Mouse (Mus musculus): ENCODE data around the gene P3h3.
"Not testable (repeated sequence)": the region's sequence is repeated elsewhere in the genome, so short reads cannot be mapped to it uniquely, and the experiment has no call there.

The P3h3 gene

DNA sequence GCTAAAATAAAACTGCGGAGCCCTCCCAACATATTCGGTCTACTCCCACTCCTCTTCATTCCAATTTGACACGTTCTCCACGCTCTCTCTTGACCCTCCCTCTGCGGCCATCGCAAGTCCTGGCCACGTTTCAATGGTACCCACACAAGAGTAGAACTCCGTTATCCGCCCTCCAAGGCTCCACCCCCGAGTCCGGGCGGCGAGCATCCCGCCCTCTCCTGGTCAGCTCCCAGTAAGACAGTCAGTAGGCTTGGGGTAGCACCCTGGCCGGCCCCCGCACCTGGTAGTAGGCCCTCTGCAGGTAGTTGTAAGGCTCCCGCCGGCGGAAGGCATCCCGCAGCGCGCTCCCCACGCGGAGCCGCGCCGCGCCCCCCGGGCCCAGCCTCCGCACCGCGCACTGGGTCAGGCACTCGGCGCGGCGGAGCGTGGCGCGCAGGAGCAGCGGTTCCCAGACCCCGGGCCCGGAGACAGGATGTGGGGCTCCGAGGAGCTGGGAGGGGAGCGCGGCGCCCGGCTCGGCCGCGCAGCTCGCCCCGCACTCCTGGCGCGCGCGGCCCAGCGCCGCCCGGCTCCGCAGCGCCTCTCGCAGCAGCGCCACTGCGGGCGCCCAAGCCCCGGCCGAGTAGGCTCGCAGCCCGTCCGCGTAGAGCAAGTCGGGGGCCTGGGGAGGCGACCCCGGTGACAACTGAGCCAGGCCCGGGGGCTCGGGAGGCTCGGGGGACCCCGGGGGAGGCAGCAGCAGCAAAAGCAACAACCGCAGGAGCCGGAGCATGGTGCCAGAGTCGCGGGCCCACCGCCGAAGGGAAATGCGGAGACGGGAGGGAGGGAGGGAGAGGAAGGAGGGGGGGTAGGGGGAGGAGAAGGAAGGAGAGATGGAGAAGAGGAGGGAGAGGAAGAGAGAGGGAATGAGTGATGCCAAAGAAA lies at the start of gene P3h3:
P3h3 (minus strand) TSS at position 837 of the 924 bp plus-strand sequence.
- peak; percentile 88 for DNase-seq

DNA sequence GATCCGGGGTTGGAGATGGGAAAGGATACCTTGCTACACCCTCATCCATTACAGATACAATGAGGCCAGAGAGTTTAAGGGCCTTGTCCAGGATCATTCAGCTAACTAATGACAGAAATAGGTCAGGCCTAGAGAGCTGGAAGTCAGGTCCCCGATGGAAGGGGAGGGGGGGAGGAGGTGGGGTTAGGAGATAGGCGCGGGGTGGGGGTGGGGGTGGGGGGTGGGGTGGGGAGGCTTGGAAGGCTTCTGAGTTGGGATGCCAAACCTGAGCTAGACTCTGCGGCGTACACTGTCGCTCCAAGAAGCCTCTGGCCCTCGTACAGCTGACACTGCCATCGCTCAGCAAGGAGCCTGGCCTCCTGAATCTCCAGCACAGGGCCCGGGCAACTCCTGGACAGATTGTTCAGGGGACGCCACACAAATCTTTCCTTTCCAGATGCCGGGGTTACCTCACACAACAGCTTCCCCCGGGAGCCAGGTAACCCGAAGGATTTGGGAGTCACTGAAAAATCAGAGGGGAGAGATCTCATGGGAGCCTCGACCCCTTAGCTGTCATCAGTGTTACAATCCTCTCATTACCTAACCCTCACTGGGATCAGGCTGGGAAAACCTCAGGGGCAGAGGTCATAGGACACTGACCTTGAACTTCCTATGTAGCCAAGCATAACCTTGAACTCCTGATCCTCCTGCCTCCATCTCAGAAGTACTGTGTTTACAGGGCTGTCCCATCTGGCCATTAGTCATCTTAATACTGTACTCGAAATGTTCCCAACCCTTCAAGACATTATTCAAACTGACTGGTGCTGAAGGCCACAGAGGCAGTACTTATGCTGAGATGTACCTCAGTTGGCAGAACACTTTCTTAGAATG lies 47.7 kb upstream of the P3h3 start:
- peak; percentile 27 for DNase-seq

DNA sequence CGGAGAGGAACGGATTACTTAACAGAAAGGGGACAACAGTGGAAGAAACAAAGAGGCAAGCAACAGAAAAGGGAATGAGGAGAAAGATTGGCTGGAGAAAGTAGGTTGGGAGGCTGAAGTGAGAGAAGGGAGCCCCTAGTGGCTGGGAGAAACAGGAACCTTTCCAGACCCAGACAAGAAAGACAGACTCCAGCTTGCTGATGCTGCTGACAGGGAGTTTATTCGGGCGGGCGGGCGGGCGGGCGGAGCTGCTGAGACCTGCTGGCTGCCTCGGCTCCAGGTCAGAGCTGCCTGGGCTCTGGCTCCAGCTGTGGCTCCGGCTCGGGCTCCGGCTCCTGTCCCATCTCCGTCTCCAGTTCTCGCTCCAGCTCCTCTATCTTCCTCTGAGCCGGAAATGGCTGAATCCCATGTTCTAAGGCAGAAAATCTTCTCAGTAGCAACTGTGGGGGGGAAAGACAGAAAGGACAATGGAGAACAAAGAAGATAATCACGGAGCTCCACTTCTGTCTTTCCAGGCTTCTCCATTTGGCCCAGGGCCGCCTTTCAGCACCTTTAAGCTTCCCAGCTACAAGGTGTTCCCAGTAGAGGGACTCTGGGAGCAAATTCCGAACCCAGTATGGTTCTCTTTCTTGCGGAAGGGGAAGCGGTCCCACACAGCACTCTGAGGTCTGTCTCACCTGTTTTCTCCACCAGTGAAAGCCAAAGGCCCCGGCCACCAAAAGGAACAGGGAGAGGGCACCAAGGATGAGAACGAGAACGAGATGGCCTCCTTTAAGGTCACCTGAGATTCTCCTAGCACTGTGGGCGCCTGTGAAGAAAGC lies 46.8 kb upstream of the P3h3 start:
- peak; percentile 83 for DNase-seq

DNA sequence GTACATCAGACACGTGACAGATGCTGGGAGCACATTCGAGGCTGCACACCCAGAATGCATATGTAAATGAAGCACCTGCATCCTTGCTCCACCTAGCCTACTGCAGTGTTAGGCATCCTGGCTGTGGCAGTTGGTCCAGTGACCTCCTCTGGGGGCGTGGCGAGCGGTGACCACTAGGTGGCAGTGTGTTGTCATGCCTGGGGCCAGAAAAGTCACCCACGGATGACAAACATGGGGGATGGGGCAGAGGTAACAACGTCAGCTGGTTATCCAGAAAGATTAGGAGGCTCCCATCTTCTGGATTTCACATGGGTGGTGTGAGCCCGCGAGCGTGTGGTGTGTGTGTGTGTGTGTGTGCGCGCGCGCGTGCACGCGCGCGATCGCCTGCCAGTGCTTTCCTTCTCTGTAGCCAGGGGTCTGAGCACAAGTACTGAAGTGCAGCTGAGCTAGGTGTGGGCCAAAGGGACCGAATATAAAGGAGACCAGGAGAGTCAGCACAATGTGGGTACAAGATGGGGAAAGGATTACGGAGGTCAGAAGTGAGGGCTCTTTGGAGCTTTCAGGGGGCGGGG lies 46.1 kb upstream of the P3h3 start:
- DNase-seq = peak; percentile 98

DNA sequence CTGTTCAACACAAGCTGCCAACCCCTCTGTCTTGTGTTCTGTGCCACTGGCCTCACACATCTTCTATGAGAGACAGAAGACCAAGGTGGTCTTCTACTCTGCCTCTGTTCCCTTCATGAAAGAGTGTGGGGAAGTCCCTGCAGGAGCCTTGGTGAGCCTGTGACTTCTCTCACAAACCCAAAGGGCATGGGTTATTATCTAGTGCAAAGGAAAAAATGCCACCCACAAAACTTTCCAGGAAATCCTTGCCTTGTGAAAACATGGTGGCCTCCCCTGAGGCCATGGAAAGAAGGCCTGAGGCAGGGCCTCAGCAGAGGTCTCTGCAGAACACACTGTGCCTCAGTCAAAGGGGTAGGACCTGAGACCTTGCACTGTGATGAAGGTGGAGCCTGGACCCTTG lies 44.3 kb upstream of the P3h3 start:
- no peak for DNase-seq

DNA sequence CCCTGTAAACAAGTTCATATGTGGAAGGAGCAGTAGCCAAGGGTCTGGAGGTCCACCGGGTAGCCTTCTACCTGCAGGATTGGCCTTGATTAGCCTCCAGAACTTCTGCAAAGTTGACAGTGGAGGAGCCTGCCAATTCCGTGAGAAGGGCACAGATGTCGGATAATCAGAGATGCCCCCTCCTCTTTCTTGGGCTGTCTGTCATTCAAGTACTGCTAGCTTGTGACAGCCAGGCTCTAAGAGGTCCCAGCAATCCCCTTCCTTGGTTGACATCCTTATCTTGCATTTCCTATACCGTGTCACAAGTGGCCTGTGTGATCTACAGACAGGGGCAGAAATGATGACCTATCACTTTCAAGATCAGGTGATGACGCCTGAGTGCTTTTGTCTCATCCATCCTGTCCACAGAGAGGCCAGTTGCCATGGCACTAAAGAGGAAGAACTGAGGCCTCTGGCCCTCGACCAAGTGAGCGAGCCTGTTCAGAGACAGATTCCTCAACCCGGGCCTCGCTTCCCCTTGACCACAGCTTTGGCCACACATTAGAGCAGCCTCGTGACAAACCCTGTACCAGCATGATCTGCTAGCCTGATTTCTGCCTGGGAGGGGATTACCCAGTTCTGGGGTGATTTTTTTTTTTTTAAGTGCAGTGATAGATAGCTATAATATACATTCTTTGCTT lies 43.4 kb upstream of the P3h3 start:
- peak; percentile 30 for DNase-seq

DNA sequence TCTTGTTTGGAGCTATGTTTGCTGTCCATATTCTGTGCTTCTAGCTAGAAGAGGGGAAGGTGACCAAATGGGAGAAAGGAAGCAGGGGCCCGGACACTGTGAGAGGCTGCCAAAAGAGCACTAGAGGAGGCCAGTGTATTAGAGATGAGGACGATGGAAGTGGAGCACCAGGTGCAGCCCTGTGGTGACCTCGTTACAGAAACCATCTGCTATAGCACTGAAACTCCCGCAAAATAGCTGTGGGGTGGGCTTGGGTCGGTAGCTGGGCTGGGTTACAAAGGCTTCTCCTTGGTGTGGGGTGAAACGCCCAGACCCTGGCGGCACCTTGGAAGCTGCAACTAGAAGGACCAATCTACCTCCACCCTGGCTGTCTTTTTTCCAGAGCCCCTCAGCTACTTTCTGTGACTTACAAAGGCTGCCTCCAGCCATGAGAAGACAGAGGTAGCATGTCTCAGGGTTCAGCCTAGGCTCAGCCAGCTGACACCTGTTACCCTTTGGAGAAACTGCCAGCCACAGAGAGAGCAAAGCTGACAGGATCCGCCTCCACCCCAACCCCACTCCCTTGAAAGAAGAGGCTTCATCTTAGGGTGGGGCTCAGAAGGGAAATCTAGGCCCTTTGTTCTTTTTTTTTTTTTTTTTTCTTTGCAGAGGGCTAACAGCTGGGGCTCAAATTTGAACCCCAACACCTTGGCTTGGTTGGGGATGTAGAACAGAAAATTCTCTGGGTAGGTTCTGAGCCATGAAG lies 42.7 kb upstream of the P3h3 start:
- DNase-seq = no peak

DNA sequence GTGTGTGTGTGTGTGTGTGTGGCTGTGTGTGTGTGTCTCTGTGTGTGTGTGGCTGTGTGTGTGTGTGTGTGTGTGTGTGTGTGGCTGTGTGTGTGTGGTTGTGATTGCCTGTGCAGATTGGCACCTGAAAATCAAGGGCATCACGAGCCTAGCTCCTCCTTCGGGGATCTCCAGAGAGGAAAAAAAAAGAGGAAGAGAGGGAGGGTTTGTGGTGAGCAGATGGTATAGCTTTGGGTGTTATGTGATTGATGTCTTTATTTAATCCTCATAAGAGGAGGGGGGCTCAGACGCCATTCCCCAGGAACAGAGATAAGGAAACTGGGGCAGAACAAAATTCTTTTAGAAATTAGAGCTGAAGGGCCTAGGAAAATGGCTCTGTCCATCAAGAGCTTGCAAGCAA lies 40.8 kb upstream of the P3h3 start:
- no peak for DNase-seq

DNA sequence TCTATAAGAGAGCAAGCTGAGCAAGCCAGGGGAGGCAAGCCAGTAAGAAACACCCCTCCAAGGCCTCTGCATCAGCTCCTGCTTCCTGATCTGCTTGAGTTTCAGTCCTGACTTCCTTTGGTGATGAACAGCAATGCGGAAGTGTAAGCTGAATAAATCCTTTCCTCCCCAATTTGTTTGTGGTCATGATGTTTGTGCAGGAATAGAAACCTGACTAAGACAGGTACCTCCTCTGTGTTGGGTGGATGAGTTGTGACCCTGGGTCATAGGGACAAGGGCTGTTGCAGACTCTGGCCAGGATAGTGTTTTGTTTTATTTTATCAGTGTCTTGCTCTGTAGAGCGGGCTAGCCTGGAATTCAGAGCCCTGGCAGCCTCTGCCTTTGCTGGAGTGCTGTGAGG lies 36.6 kb upstream of the P3h3 start:
- not testable (repeated sequence) for DNase-seq

DNA sequence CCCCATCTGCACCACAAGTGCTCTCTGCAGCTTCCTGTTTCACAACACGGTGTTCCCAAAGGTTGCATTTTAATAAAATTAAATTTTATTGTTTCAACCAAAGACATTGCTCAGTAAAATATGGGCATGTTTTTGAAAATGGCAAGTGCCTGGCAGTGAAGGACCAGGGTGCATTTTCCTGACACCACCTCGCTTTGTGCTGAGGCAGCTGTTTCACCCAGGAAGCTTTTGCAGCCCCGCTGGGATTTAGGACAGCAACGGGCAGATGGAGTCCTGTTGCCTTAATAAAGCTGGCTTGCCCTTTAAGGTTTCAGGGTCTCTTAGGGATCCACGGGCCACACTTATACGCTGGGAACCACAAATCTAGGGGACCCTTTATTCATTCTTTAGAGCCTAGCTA lies 33.4 kb upstream of the P3h3 start:
- no peak for DNase-seq

DNA sequence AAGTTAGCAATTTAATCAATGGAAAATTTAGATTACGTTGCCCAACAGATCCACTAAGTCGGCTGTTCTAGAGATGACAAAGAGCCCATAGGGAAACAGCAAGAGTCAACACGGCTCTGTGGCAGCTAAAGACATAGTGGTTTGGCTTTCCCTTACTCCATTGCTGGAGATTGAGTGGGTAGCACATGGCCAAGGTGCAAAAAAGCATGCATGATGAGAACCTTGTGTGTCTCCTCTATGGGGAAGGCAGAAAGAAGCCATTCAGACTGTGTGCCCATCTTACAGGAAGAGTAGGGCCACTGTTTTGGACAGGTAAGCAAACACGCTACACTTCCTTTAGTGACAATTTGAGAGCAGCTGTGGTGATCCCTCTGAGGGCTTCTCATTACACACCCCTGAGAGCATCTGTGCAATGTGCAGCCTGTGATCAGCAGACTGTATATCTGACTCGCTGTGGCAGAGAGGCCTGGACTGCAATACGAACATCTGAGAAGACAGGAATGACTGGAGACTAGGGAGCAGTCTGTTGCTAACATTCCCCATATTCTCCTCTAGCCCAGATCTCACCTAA lies 31.1 kb upstream of the P3h3 start:
- no peak for DNase-seq

DNA sequence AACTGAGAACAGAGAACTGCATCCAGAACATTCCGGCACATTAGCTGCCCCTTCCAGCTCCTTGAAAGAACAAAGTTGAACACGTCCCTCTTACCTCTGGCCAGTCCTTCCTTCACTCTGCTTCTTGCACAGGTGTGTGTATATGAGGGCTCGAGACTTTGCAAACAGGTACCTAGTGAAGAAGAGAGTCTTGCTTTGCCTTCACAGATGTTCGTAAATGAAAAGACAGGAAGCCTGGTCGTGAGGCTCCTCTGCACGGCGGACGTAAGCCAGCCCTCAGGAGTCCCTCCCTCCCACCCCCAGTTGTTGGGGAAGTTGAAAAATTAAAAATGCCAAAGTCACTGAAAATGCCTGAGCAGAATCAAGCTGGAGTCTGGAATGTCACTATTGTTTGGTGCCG lies 30.4 kb upstream of the P3h3 start, which contains the start of gene Cd4:
Cd4 (minus strand) TSS at position 236 of the 400 bp plus-strand sequence.
- DNase-seq = no peak

DNA sequence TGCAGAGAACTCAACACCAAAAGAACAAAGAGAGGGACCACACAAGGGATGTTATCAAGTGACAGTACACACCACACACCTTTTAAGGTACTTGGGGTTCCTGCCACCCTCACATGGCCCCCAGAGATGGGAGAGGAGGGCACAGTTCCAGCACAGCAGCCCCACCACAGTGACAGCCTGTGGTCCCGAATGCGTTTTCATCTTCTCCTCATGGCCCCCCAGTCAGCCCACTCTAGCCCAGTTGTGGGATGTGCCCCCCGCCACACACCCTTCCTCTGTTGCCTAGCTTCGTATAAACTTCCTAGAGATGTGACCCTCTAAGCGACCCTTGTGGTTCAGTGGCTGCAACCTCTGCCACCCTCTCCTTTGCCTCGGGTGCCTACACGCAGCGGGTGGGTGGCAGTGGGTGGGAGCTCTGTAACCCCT lies 28.4 kb upstream of the P3h3 start:
- DNase-seq = no peak

DNA sequence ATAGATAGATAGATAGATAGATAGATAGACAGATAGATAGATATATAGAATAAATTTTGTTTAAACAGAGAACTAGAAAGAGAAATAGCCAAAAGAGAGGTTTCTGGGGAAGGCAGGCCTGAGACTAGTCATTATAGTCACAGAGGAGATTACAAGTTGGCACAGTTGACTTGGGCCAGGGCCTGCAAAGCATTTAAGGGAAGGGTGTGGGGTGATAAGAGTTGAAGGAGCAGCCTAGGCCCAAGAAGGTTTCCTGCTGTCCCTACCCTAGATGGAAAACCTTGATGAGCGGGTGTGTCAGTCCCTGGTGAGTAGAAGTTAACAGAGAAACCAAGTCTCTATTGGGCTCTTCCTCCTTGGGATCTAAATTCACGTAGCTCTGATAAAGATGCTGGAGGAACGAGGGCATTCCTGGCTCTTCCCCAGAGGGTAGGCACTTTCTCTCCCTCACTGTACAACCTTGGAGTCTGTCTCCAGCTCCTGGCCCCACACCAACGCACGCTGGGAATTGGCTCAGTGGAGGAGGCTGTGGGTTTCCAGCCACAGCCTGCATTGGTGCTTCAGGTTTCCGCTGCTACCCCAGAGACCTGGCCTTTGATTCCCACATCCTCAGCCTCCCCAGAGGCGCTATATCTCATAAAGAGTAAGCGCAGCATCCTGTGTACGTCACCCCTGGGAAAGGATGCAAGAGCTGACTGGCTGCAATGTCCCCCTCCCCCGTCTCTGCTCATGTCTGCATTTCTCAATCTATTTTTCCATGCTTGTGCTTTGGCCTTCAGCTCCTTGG lies 27.4 kb upstream of the P3h3 start:
- peak; percentile 61 for DNase-seq

DNA sequence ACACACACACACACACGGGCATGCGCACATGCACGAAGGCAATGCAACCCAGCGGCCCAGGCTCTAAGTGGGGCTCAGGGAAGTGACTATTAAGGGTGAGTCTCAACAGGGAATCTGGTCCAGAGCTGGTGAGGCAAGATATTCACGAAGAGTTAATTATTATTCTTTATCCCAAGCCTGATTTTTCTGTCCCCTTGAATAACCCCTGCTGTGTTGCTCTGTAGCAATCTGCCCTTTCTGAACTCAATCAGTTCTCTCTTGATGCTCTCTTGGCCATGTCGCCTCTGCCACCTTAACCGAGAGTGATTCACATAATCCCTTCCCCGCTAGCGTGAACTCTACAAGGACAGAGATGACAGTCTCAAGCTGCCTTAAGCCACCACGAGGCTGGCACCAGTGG lies 25.8 kb upstream of the P3h3 start:
- DNase-seq = no peak

DNA sequence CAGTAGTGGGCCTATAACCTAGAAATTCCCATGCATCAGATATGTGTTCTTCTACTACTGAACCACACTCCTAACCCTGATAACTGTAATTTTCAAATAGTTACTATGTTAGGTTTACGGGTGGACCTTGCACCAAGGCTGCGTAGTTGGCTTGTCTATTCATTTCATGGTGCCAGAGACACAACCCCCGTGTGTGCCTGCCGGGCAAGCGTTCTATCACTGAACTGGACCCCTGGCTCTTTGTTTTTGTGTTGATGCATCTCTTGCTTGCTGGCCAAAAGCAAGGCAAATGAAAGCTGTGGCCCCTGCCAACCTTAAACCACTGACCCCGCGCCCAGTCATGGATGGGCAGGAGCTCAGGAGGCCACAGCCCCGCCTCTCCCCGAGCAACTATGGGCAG lies 24.3 kb upstream of the P3h3 start:
- DNase-seq = no peak

DNA sequence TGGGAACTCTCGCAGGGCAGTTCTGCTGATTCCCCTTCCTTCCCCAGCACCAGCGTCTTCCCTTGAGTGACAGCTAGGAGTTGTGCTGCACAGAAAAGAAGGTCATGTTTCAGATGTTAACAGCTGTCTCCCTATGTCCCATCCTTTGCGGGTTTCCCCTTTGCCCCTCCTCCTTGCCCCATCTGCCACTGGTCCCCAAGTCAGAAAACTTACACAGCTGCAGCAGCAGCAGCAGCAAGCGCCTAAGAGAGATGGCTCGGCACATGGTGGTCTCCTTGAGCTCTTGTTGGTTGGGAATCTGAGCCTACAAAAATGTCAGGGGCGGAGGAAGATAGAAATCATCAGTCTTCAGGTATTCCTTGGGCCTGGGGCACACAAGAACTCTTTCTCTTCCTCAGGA lies 21.8 kb upstream of the P3h3 start:
- DNase-seq = no peak

DNA sequence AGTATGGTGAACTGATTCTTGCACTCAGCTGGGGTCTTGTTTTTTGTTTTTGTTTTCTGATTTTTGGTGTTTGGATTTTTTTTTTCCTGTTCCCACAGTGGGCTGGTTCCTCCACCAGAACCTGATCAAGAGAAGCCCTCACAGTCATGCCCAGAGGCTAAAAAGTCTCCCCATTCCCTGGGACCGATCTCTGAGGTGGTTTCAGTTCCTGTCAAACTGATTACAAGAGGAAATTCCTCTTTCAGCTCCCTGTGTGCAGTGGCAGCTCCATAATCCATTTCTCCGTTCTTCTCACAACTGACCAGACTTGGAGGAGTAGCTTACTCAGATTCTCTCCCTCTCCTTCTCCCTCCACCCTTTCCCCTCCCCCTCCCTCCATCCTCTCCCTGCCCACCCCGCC lies 16.8 kb upstream of the P3h3 start:
- DNase-seq = no peak

DNA sequence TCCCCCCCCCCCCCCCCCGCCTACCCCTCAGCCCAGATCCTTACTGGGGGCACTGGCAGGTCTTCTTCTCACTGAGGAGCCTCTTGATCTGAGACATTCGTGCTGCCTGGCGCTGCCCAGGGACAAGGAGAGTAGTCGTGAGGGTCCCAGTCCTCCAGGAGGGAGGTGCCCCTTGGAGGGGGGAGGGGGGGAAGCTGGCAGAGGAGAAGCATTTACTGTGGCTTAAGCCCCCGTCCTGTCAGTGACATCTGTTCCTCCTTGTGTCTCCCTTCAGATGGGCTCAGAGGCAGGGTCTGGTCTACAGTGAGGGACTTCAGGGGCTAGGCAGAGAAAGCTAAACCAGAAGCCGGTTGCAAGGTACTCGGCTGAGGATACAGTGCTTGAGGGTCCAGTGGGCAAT lies 9.0 kb upstream of the P3h3 start:
- DNase-seq = no peak

Data from kidney, postnatal 10 days (tissue).